Mouse (Mus musculus) stomach, embryonic 14.5 days (tissue): Measurements from ENCODE around the gene Zfp513. TPM values are rescaled to one million over a fixed set of nuclear protein-coding genes. Genes with fewer than 3 reads are reported as not detected.
"Not testable (repeated sequence)": the region's sequence is repeated elsewhere in the genome, so short reads cannot be mapped to it uniquely, and the experiment has no call there.

ENCODE experiments used
- ATAC-seq: fragments of 200-750 bp; cut with Nextera tagmentation; 2 replicates; pipeline ENCODE4 v1.8.0; 2017; ENCODE audit warnings: low read depth, moderate TSS enrichment; ENCODE audit not compliant: insufficient number of reproducible peaks, insufficient read depth, low FRiP score
- H3K27ac ChIP-seq: fragments of 300-500 bp; sonication (generic); 2 replicates; pipeline ENCODE4 v1.5.1; 2014; ENCODE audit warnings: mild to moderate bottlenecking, low read length, moderate library complexity, mixed read lengths
- H3K27me3 ChIP-seq: fragments of 300-500 bp; sonication (generic); 2 replicates; pipeline ENCODE4 v1.6.1; 2014; ENCODE audit warnings: low read length, control low read depth, mixed read lengths; ENCODE audit not compliant: control insufficient read depth, insufficient read depth
- H3K36me3 ChIP-seq: fragments of 300-500 bp; sonication (generic); 2 replicates; pipeline ENCODE4 v1.6.1; 2014; ENCODE audit warnings: mild to moderate bottlenecking, control low read depth, low read length, moderate library complexity, mixed read lengths; ENCODE audit not compliant: control insufficient read depth, insufficient read depth
- H3K4me1 ChIP-seq: fragments of 300-500 bp; sonication (generic); 2 replicates; pipeline ENCODE4 v1.6.1; 2014; ENCODE audit warnings: low read length, control low read depth, mixed read lengths; ENCODE audit not compliant: control insufficient read depth, insufficient read depth
- H3K4me2 ChIP-seq: fragments of 300-500 bp; sonication (generic); replicated peaks from 2 replicates; pipeline ENCODE4 v1.6.1; 2014; ENCODE audit warnings: low read depth, low read length, control low read depth
- H3K4me3 ChIP-seq: fragments of 300-500 bp; sonication (generic); 2 replicates; pipeline ENCODE4 v1.5.1; 2014; ENCODE audit warnings: low read depth, low read length, control low read depth
- H3K9ac ChIP-seq: fragments of 300-500 bp; sonication (generic); replicated peaks from 2 replicates; pipeline ENCODE4 v1.6.1; 2014; ENCODE audit warnings: low read depth, mild to moderate bottlenecking, control low read depth, low read length, moderate library complexity, mixed read lengths
- H3K9me3 ChIP-seq: fragments of 300-500 bp; sonication (generic); 2 replicates; pipeline ENCODE4 v1.6.1; 2016; ENCODE audit warnings: low read depth, low read length, control low read depth; ENCODE audit not compliant: control insufficient read depth
- WGBS: fragments of 180-500 bp; shearing (Covaris S2); extraction: QIAGEN DNeasy Blood & Tissue Kit; methylation state at CpG from one replicate; pipeline ENCODE4 v1.1.7; 2014; 5-methylcytosine and 5-hydroxymethylcytosine counted together
- polyA plus RNA-seq: library from polyadenylated mRNA; unstranded; fragments of >200 nt; fragmentation: Nextera tagmentation; extraction: Ambion mirVana; gene quantifications from 2 replicates; pipeline ENCODE4 v1.2.1, GENCODE M21; 2014

The Zfp513 gene
- polyA plus RNA-seq, 1 experiment from 2014 or later: 5.1 TPM

GRCm38 (mm10) chr5:31222696-31223095, 20.6 kb upstream of the Zfp513 start:
- 93% methylated on average over 9 of the region's 9 CpGs for WGBS
- H3K9me3 ChIP-seq: no peaks in the 10 kb centered on the region

GRCm38 (mm10) chr5:31221304-31221945, 19.3 kb upstream of the Zfp513 start:
- Histone ChIP-seq H3K4me1 (0 out of 2 replicates have a peak, but pooled peaks cover 4% of the 10 kb centered on the region), H3K27ac (peak overlapping the region; percentile 92), H3K4me2 (peak overlapping the region; percentile 80), H3K9ac (peak overlapping the region; percentile 80), H3K27me3 (no peaks in the 10 kb centered on the region), H3K4me3 (peak overlapping the region; percentile 100), H3K9me3 (no peaks in the 10 kb centered on the region), H3K36me3 (no peaks in the 10 kb centered on the region)
- no peak for ATAC-seq
- 16% methylated on average over 11 of the region's 11 CpGs for WGBS

More at GRCm38 (mm10) chr5:31222696-31223095, 20.6 kb upstream of the Zfp513 start:
- H3K9ac ChIP-seq: no peak overlapping the region
- no peaks in the 10 kb centered on the region for H3K36me3 ChIP-seq
- 0 out of 2 replicates have a peak, but pooled peaks cover 4% of the 10 kb centered on the region for H3K4me1 ChIP-seq
- no peaks in the 10 kb centered on the region for H3K27me3 ChIP-seq
- H3K4me3 ChIP-seq: no peak overlapping the region
- H3K27ac ChIP-seq: no peak overlapping the region
- H3K4me2 ChIP-seq: no peak overlapping the region
- no peak for ATAC-seq

GRCm38 (mm10) chr5:31220448-31221303, 18.6 kb upstream of the Zfp513 start, which contains the start of gene Ppm1g:
Gene Ppm1g (minus strand): TSS chr5:31220687.
- H3K4me2 ChIP-seq: peak within 1 kb of the TSS; percentile 84
- peak within 1 kb of the TSS; percentile 92 for H3K27ac ChIP-seq
- H3K4me1 ChIP-seq: 0 out of 2 replicates have a peak, but pooled peaks cover 4% of the 10 kb centered on the region
- peak; percentile 96 for ATAC-seq
- peak within 1 kb of the TSS; percentile 87 for H3K9ac ChIP-seq
- H3K36me3 ChIP-seq: no peaks in the 10 kb centered on the region
- no peaks in the 10 kb centered on the region for H3K27me3 ChIP-seq
- H3K9me3 ChIP-seq: no peaks in the 10 kb centered on the region
- peak within 1 kb of the TSS; percentile 100 for H3K4me3 ChIP-seq
- WGBS: 1% methylated on average over 63 of the region's 70 CpGs

- peak overlapping the region; percentile 84 for H3K4me2 ChIP-seq
- H3K27me3 ChIP-seq: no peaks in the 10 kb centered on the region
- H3K4me3 ChIP-seq: peak overlapping the region; percentile 100
- peak overlapping the region; percentile 92 for H3K27ac ChIP-seq
- under 1% methylated on average over 40 of the region's 40 CpGs for WGBS
- no peaks in the 10 kb centered on the region for H3K36me3 ChIP-seq
- H3K4me1 ChIP-seq: 0 out of 2 replicates have a peak, but pooled peaks cover 4% of the 10 kb centered on the region
- H3K9ac ChIP-seq: peak overlapping the region; percentile 87
- ATAC-seq: peak; percentile 60
- H3K9me3 ChIP-seq: no peaks in the 10 kb centered on the region
These were observed 17.9 kb upstream of the Zfp513 start for GRCm38 (mm10) chr5:31219911-31220447.

- WGBS: 2% methylated on average over 11 of the region's 11 CpGs
- no peaks in the 10 kb centered on the region for H3K36me3 ChIP-seq
- H3K4me2 ChIP-seq: peak overlapping the region; percentile 84
- H3K4me1 ChIP-seq: 0 out of 2 replicates have a peak, but pooled peaks cover 4% of the 10 kb centered on the region
- no peak for ATAC-seq
- H3K9me3 ChIP-seq: no peaks in the 10 kb centered on the region
- H3K27ac ChIP-seq: peak overlapping the region; percentile 92; the same call in 1 of the 2 replicates
- H3K4me3 ChIP-seq: peak overlapping the region; percentile 100
- H3K9ac ChIP-seq: peak overlapping the region; percentile 87
- no peaks in the 10 kb centered on the region for H3K27me3 ChIP-seq
These were observed 17.4 kb upstream of the Zfp513 start for GRCm38 (mm10) chr5:31219474-31219873.

- 2% methylated on average over 2 of the region's 2 CpGs for WGBS
- ATAC-seq: no peak
These were observed 17.0 kb upstream of the Zfp513 start for GRCm38 (mm10) chr5:31219070-31219469.

GRCm38 (mm10) chr5:31218294-31218693, 16.2 kb upstream of the Zfp513 start:
- H3K4me2 ChIP-seq: no peak overlapping the region
- no peaks in the 10 kb centered on the region for H3K36me3 ChIP-seq
- H3K27ac ChIP-seq: no peak overlapping the region
- H3K27me3 ChIP-seq: no peaks in the 10 kb centered on the region
- no peaks in the 10 kb centered on the region for H3K9me3 ChIP-seq
- no peak overlapping the region for H3K9ac ChIP-seq
- 0 out of 2 replicates have a peak, but pooled peaks cover 4% of the 10 kb centered on the region for H3K4me1 ChIP-seq
- no peak for ATAC-seq
- WGBS: 56% methylated on average over 7 of the region's 7 CpGs
- H3K4me3 ChIP-seq: no peak overlapping the region

More at GRCm38 (mm10) chr5:31219070-31219469, 17.0 kb upstream of the Zfp513 start:
- H3K36me3 ChIP-seq: no peaks in the 10 kb centered on the region
- H3K9ac ChIP-seq: no peak overlapping the region
- H3K4me3 ChIP-seq: peak overlapping the region; percentile 100
- H3K4me1 ChIP-seq: 0 out of 2 replicates have a peak, but pooled peaks cover 4% of the 10 kb centered on the region
- H3K4me2 ChIP-seq: peak overlapping the region; percentile 84
- H3K9me3 ChIP-seq: no peaks in the 10 kb centered on the region
- no peak overlapping the region for H3K27ac ChIP-seq
- H3K27me3 ChIP-seq: no peaks in the 10 kb centered on the region

GRCm38 (mm10) chr5:31216554-31216953, 14.5 kb upstream of the Zfp513 start:
- H3K4me1 ChIP-seq, H3K4me3 ChIP-seq, H3K27me3 ChIP-seq, H3K9me3 ChIP-seq, ATAC-seq, H3K4me2 ChIP-seq, H3K9ac ChIP-seq, H3K36me3 ChIP-seq, H3K27ac ChIP-seq: not testable (repeated sequence)
- 91% methylated on average over 6 of the region's 6 CpGs for WGBS
